Mouse (Mus musculus) cerebellum, postnatal 14 days (tissue): ENCODE data around the gene Cpt1a.

Experiments
- DNase-seq, 2 experiments: peaks; one replicate each; pipeline ENCODE4 v3.0.0; 2021; ENCODE audit warnings: mixed read lengths in 2 of 2

Gene Cpt1a

DNA sequence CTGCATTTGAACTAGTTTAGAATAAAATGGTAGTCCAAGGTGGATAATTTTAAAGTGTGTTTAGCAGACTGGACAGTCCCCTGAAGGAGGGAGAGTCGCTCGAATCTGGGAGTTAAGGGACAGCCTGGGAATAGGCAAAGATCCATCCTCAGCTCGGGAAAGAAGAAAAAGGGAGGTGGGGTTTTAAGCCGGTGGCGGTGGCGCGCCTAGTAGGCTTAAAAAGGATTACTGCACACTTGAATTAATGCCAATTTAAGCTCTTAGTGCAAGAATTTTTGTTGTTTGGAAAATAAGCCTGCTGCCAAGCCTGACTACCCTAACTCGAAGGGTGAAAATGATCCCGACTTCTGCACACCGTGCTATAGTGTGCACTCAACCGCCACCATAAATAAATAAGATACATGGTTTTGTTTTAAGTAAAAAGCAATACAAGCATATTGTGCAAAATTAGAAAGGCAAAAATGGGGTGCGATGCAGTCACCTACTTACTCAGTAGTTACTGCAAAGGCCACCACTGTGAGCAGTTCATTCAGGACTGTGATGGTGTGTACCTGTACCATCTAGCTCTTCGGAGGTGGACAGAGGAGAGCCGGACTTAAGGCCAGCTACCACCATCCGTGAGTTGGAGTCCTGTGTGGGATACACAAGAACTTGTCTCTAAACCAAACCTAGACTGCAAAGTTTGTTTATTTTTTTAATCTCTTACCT is 3.8 kb downstream of the Cpt1a start:
- DNase-seq: no peak

DNA sequence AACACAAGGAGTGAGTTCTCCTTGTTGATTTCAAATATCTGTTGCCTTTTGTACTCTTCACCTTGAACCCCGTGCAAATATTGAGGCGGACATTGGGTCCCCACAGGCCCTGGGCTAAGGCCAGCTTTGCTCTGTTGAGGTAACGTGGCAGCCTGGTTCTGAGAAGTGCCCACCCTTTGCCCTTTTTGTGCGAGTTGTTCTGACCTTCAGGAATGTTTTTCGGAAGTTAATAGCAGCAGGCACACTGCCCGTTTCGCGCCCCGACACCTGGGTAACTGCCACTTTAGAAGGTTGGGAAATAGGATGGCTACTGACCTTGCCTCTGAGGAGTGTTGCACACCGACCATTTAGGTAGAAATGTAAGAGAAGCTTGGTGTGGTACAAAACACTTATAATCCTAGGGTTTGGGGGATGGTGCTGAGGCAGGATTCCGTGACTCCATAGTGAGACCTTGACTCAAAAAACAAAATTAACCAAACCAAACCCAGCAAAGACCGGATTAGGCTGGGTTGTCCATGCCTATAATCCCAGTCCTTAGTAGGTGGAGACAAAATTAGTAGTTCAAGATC is 4.4 kb downstream of the Cpt1a start:
- DNase-seq: no peak

DNA sequence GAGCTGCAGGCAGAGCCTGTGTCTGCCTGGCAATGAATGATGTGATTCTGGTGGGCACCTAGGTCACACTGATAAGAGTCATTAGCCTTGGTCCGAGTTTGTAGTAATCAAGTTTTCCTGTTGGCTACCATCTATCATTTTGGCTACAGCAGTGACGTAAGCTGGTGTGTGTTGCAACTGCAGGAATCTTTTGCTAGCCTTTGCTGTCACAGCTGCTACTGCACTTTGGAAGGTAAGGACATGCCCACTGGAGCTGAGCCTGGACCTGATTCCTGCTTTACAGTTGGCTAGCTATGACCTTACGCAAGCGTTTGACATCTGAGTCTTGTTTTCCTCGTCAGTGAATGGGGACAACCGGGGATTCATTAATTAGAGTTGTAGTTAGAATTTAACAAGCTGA is 11.1 kb downstream of the Cpt1a start:
- no peak for DNase-seq

- no peak for DNase-seq
Observed at GRCm38 (mm10) chr19:3333694-3334515, 11.8 kb downstream of the Cpt1a start.

- no peak for DNase-seq
Observed at GRCm38 (mm10) chr19:3334550-3334949, 12.4 kb downstream of the Cpt1a start.

GRCm38 (mm10) chr19:3335917-3336316 is 13.8 kb downstream of the Cpt1a start:
- DNase-seq: no peak

DNA sequence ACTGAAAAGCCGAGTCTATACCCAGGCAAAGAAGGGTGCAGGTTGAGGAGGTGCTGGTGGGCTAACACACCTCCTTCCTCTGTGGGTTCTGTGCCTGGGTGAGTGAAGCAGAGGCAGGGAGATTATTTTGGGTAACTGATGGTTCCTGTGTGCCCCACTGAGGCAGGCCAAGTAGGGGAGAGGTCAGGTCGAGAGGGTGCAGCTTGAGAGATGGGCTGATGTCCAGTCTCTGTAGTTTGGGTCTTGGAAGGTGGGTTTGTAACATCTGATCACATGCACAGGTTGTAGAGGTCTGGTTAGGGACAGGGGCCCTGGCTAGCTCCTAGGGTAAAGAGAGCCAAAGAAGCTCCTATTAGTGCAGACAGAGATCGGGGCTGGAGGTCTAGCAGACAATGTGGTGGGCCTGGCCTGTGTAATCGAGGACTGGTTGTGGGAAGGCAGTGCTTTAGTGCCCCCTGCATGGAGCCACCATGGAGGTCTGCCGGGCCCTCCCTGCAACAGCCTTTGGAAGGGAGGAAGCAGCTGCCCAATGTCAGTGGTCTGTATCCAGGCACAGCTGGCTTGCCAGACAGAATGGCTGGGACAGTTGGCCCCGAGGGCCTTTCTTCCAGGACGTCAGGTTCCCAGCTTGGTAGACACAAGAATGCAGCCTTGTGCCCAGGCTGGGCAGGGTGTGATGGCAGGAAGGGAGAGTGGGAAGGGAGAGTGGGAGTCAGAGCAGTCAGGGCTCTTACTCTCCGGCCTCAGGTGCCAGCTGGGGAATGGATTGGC is 14.5 kb downstream of the Cpt1a start:
- DNase-seq: no peak

DNA sequence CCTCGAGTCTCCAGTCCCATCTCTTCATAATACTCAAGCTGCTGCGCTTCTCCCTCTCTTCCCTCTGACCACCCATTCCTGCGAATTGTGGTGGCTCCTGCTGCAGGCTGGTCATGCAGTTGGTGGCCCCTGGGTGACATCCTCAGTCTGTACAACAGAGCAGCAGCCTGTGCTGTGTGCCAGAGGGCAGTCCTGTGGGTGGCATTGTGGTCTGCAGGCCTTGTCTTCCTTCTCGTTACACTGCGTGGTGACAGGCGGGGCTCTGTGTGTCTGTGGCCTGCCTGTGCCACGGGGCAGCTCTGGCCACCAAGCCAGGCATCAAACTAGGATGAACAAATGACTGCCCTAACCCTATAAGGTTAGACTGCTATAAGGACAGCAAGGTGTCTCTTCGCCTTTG is 17.1 kb downstream of the Cpt1a start:
- DNase-seq: no peak

DNA sequence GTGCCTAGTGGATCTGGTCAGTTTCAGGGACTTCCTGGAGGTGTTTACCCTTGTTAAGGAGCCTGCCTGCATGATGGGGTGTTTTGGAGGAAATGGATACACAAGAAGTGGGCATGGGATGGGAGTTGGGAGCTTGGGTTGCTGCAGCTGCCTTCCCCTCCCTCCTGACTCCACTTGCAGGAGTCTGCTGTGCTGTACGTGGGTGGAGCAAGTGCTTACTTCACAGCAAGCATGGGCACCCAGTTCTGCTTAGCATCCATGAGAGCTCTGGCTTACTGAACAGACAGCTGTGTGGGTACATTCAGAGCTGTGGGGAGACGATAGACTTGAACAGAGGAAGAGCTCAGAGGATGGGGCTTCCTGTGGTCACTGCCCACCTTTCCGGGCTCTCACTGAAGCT is 18.9 kb downstream of the Cpt1a start:
- no peak for DNase-seq

DNA sequence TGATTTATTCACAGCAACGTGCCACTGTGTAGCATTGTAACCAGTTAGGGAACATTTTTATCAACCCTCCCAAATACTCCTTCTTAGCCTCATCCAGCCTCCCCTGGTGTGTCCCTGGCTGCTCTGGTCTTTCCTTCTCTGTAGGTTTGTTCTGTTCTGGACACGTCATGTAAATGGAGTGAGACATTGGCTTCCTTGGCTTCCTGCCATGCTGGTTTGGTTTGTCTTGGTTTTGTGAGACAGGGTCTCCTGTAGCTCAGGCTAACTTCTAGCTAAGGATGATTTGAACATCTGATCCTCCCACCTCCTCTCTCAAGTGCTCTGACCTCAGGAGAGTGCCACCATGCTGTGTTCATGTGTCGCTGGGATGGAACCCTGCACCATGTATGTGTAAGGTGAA is 21.8 kb downstream of the Cpt1a start:
- DNase-seq: no peak

GRCm38 (mm10) chr19:3344636-3345544 is 22.8 kb downstream of the Cpt1a start:
- DNase-seq: no peak

DNA sequence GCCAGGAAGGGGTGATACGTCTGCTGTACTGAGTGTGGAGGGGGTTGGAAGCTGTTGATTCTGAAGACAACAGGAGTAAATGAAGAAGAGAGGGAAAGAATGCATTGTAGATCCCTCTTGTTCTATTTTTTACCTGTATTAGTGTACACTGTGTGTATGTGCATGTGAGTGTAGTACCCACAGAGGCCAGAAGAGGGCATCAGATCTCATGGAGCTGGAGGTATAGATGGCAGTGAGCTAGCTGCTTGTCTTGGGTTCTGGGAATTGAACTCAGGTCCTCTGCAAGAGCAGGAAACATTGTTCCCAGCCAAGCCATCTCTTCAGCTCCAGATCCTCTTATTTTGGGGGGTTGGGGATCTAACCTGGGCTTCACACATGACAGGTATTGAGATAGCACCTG is 25.6 kb downstream of the Cpt1a start:
- DNase-seq: no peak

- DNase-seq: peak in 1 of 2 experiments; percentile 23
Observed at GRCm38 (mm10) chr19:3353415-3354111, 31.4 kb downstream of the Cpt1a start.

DNA sequence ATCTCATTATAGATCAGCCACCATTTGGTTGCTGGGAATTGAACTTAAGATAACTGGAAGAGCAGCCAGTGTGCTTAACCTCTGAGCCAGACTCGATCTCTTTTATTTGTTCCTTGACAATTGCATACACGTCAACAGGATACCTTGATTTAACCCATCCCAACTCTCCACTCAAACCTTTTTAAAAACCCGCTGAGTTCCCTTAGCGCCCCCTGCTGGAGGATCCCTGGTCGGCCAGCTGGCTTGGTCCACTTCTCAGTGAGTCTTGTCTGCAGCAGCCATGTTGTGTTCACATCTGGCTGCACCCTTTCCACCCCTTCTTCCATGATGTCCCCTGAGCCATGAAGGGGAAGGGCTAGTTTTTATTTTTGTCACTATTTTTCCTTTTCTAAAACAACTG is 33.0 kb downstream of the Cpt1a start:
- DNase-seq: peak in 1 of 2 experiments; percentile 37

DNA sequence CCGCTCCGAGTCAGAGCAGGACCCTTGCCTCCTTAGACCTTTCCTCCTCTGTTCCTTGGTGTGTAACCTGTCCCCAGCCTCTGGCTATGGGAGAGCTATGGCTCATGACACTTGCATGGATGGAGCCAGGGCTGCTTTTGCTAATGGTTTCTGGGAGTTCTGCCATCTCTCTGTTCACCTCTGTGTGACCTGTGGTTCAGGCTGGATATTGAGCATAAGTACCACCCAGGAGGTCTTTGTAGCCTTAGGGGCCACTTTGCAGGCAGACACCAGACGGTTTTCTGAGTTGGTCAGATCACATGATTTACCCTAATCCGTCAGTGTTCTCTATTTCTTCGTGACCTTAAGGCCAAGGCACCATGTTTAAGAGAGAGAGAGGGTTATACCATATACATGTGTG is 34.4 kb downstream of the Cpt1a start:
- no peak for DNase-seq

DNA sequence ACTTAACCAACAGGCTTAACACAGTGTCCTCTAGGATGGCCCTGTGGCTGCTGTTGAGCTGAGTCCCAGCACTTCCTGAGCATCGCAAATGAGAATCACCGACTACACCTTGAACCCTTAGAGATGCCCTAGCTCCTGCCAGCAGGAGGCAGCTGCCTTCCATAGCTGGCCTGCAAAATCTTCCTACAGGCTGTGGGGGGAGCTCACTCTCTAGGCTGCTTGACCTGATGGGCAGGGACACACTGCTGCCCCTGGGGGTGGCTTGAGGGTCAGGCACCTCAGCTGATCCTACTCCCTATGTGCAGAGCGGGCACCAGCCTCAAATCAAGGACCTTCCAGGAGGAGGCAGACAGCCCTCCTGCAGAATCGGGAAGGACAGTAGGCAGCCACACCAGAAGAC is 35.5 kb downstream of the Cpt1a start:
- DNase-seq: no peak

DNA sequence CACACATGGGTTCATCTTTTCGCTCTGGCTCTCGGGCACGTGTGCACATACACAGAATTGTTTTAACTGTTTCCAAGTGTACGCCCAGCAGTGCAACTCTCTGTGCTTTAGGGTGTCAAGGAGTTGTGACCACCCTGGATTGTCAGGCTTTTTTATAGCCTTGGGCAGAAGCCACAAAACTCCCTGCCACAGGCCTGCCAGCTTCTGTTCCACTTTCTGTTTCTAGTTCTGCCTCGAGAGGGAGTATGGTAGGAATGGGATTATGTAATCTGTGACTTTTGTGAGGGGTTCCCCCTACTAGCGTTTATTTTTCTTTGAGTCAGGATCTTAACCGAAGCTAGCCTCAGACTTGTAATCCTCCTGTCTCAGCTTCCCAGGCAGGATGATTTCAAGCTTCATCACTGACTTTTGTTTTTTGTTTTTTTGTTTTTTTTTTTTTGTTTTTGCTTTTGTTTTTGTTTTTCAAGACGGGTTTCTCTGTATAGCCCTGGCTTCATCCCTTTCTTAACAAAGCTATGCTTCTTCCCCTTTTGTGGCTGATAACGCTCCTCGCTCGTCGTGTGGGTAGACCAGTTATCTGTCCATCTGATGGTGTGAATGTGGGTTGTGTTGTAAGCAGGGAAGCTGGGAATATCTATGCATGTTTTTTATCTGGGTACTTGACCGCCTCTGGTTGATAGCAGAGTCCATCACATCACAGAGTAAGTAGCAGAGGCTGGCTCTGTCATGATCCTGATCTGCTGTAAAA is 37.9 kb downstream of the Cpt1a start:
- no peak for DNase-seq

- DNase-seq: peak in 1 of 2 experiments; percentile 31
Observed at GRCm38 (mm10) chr19:3363510-3363909, 41.4 kb downstream of the Cpt1a start.

- no peak for DNase-seq
Observed at GRCm38 (mm10) chr19:3365089-3365488, 43.0 kb downstream of the Cpt1a start.

GRCm38 (mm10) chr19:3368276-3368675 is 46.1 kb downstream of the Cpt1a start:
- no peak for DNase-seq

DNA sequence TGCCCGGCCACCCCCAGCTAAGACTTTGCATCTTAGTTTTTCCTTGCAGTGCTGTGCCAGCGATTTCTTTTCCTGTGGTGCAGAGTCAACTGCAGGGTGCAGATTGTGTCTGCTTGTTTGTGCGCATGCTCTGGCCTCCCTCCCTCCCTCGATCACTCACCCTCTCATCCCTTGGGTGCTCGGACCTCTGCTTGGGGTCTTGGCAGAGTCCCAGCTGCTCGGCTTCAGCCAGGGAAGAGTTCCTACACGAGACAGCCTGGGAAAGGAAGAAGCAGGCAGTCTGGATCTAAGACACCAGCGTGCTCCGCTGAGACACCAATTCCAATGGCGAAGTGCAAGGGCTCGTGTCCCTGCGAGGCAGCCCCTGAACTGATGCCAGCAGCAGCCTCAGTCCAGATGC is 51.2 kb downstream of the Cpt1a start:
- no peak for DNase-seq
